Mouse (Mus musculus): ENCODE results near the gene Kbtbd4.
"Not testable (repeated sequence)": the region's sequence is repeated elsewhere in the genome, so short reads cannot be mapped to it uniquely, and the experiment has no call there.

Kbtbd4 gene

DNA sequence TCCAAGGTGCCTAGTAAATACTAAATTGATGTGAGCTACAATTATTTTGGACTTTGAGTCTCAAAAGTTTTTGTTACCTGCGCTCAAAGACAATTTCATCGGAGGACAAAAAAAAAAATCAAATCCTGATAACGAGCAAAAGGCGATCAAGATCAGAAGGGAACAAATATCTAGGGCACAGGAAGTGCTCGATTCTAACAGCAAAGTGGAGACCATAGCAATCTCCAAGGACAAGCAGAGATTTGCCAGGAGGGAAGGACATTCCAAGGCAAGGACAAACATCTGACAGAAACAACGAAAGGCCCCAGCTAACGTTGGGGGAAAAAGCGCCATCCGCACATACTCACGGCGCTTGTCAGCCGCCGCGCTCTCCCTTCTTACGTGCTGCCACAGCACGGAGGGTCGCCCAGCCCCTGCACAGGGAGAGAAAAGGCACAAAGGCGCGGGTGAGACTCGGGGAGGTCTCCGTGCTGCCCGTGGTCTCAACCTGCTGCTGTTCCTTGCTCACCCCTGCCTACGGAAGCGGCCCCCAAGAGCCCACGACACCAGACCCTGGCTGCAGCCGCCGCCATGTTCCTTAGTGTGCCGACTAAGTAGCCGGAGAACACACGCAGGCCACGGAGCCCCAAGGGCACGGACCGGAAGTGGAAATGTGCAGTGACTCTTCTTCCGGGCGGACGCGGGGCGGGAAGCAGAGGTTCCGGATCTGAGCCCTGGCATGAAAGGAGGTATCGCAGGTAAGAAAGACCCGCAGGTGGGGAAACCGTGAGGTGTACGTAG is at the start of gene Kbtbd4, which contains the start of gene Ndufs3:
Kbtbd4 (plus strand) TSS at position 665 of the 780 bp plus-strand sequence.
Ndufs3 (minus strand) TSS at position 752 of the 780 bp plus-strand sequence.
- peak; percentile 93 to 94 for DNase-seq

DNA sequence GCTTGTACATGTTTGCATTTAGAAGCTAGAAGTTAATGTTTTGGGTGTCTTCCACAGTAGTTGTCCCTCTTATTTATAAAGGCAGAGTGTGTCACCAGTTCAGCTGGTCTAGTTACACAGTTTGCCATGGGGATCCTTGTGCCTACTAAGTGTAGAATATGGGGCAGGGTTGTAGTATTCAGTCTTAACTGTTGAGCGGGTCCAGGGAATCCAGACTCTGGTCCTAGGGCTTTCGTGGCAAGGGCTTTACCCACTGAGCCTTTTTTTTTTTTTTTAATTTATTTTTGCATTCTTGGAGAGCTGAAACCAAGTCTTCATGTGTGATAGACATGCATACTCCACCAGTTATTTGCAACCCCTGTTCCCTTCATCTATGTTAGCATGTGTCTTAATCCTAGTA is 43.1 kb upstream of the Kbtbd4 start:
- DNase-seq, result no peak

GRCm38 (mm10) chr2:90864184-90864583 is 40.4 kb upstream of the Kbtbd4 start:
- no peak for DNase-seq

GRCm38 (mm10) chr2:90866524-90866923 is 38.0 kb upstream of the Kbtbd4 start:
- DNase-seq, result peak; percentile 93 to 95

- no peak for DNase-seq
Observed at GRCm38 (mm10) chr2:90870136-90870601, 34.4 kb upstream of the Kbtbd4 start.

- peak in 1 of 2 experiments; percentile 43 for DNase-seq
Observed at GRCm38 (mm10) chr2:90871180-90871961, 33.2 kb upstream of the Kbtbd4 start.

GRCm38 (mm10) chr2:90874025-90874424 is 30.5 kb upstream of the Kbtbd4 start:
- DNase-seq, result no peak

DNA sequence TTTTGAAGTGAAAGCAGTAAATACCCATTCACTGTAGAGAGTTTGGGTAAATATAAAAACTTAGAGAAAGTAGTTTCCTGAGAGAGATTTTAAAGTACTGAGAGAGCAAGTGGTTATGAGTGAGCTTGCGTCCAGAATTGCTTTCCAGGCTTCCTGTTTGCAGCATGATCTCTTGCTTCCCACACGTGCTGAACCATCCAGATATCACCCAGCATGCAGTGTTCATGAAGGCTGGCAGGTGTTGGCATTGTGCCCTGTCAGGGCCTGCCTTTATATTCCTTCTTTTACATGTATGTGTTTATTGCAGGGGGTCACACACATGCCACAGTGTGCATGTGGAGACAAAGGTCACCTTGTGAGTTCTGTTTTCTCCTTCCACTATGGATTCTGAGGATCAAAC is 29.3 kb upstream of the Kbtbd4 start:
- DNase-seq, result no peak

- DNase-seq, result no peak
Observed at GRCm38 (mm10) chr2:90877584-90878259, 26.8 kb upstream of the Kbtbd4 start.

DNA sequence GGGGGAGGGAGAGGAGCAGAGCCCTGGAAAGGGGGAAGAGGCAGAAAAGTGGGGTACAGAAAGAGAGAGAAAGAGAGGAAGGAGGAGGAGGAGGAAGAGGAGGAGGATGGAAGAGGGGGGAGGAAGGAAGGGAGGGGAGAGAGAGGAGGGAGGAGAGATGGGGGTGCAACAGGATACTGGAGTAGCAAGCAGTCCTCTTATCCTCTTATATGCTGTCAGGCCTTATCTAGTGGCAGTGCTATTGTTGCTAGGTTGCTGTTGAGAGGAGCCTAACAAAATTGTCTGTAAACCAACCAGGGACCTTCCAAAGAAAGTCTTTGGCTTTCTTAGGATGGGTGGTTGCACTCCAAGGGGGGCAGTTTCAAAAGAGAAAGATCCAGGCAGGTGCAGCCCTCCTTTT is 25.1 kb upstream of the Kbtbd4 start:
- no peak for DNase-seq

DNA sequence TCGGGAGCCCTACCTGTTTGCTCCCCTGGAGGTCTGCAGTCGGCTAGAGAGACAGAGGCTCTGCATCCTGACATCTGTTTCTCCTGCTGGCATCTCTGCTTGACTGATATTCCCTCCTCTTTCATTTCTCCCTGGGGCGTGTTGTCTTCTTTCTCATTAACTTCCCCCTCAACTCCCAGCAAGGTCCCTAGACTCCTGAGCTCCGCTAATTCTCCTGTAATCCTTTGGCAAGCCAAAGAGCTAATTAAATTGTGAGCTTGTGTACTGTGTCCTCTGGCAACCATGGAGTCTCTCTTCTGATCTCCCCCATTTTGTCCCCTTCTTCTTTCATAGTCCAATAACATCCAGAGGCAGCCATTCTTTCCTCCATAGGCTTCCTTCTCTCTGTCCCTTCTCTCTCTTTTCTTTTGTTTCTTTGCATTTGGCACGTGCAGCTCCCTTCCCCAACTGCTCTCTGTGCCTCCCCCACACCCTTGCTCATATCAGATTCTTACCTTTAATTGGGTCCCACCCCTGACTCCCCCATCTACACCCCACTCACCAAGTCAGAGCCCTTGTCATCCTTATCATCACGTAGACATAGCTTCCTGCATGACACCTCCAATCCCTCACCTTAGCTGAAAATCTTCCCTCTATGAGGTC is 24.3 kb upstream of the Kbtbd4 start:
- DNase-seq, result no peak

GRCm38 (mm10) chr2:90881824-90882223 is 22.7 kb upstream of the Kbtbd4 start:
- DNase-seq, result no peak

GRCm38 (mm10) chr2:90885218-90886041 is 19.1 kb upstream of the Kbtbd4 start, which contains the start of gene C1qtnf4:
C1qtnf4 (plus strand) TSS chr2:90885860.
- peak; percentile 69 to 80 for DNase-seq

DNA sequence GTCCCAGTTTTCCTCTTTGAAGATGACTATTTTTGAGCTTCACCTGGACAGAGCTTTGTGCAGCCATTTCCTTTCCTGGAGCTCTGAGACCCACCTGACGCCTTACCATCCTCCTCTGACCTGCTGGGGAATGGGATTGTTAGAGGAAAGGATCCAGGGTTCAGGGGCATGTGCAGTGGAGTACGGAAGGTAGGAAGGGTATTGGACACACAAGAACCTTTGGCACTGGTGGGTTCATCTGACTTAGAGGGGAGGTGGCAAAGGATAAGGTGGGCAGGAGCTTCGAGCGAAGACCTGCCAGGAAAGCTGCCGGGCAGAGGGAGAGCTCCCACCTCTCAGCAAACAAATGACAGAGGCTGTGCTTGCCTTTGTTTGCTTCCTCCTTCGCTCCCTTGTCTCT is 18.1 kb upstream of the Kbtbd4 start:
- peak; percentile 52 to 54 for DNase-seq

DNA sequence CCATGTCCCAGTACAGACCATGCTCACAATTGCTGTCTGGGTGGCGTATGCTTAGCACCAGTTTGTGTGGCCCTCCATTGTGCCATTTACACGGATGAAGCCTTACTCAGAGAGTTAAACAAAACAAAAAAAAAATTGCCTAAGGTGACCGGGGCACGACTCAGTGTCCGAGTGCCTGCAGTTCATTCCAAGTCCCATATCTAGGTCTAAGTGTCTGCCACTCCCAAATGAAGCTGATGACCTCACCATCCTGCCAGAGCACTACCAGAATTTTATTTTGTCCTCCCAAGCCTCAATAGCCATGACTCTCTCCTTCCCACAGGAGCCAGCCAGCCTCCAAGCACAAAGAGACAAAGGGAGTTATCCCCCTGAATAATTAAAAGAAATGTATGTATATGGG is 16.9 kb upstream of the Kbtbd4 start:
- DNase-seq, result no peak

DNA sequence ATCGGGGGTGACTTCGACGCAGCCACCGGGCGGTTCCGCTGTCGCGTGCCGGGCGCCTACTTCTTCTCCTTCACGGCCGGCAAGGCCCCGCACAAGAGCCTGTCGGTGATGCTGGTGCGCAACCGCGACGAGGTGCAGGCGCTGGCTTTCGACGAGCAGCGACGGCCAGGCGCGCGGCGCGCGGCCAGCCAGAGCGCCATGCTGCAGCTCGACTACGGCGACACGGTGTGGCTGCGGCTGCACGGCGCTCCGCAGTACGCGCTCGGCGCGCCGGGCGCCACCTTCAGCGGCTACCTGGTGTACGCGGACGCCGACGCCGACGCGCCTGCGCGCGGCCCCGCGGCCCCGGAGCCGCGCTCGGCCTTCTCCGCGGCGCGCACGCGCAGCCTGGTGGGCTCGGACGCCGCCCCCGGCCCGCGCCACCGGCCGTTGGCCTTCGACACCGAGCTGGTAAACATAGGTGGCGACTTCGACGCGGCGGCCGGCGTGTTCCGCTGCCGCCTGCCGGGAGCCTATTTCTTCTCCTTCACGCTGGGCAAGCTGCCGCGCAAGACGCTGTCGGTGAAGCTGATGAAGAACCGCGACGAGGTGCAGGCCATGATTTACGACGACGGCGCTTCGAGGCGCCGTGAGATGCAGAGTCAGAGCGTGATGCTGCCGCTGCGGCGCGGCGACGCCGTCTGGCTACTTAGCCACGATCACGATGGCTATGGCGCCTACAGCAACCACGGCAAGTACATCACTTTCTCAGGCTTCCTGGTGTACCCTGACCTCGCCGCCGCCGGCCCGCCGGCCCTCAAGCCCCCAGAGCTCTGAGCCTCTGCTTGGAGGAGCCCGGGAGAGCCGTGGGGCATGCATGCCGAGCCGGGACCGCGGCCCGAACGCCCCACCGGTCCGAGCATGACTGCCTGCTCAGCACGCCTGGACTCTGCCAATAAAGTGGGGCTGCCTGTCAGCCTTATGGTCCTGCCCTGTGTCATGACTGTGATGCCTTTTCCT is 14.7 kb upstream of the Kbtbd4 start:
- DNase-seq, result peak; percentile 78 to 81

- no peak for DNase-seq
Observed at GRCm38 (mm10) chr2:90893673-90894298, 10.8 kb upstream of the Kbtbd4 start.

- not testable (repeated sequence) for DNase-seq
Observed at GRCm38 (mm10) chr2:90894299-90894677, 10.3 kb upstream of the Kbtbd4 start.

- DNase-seq, result no peak
Observed at GRCm38 (mm10) chr2:90903398-90903797, 1.1 kb upstream of the Kbtbd4 start.

GRCm38 (mm10) chr2:90904856-90905224 is 300 bp downstream of the Kbtbd4 start:
- no peak for DNase-seq

Data from cerebellum, postnatal 10 days (tissue).